Mouse (Mus musculus) telencephalon, adult 2 months (tissue): Measurements from ENCODE around the gene Tmem184b.

Source experiments
- DNase-seq: peaks from one replicate; pipeline ENCODE4 v3.0.0-alpha.2; 2011; ENCODE audit warnings: low read depth, low spot score

Tmem184b gene

GRCm38 (mm10) chr15:79402836-79403762 lies at the start of gene Tmem184b:
TSS of gene Tmem184b (minus strand) at chr15:79403569.
- DNase-seq, result peak; percentile 57

- DNase-seq, result no peak
Observed at GRCm38 (mm10) chr15:79448041-79448440, 44.7 kb upstream of the Tmem184b start.

- no peak for DNase-seq
Observed at GRCm38 (mm10) chr15:79445786-79446654, 42.7 kb upstream of the Tmem184b start.

- DNase-seq, result peak; percentile 81
Observed at GRCm38 (mm10) chr15:79443856-79444410, 40.6 kb upstream of the Tmem184b start.

- DNase-seq, result no peak
Observed at GRCm38 (mm10) chr15:79442961-79443518, 39.7 kb upstream of the Tmem184b start.

GRCm38 (mm10) chr15:79442257-79442611 lies 38.9 kb upstream of the Tmem184b start:
- DNase-seq, result no peak

GRCm38 (mm10) chr15:79441331-79442256 lies 38.2 kb upstream of the Tmem184b start:
- no peak for DNase-seq

GRCm38 (mm10) chr15:79440651-79441330 lies 37.4 kb upstream of the Tmem184b start:
- DNase-seq, result no peak

- DNase-seq, result no peak
Observed at GRCm38 (mm10) chr15:79440223-79440622, 36.9 kb upstream of the Tmem184b start.

- no peak for DNase-seq
Observed at GRCm38 (mm10) chr15:79439386-79439785, 36.0 kb upstream of the Tmem184b start.

- DNase-seq, result no peak
Observed at GRCm38 (mm10) chr15:79438816-79439215, 35.4 kb upstream of the Tmem184b start.

GRCm38 (mm10) chr15:79438209-79438810 lies 34.9 kb upstream of the Tmem184b start:
- DNase-seq, result no peak

- no peak for DNase-seq
Observed at GRCm38 (mm10) chr15:79437541-79438208, 34.3 kb upstream of the Tmem184b start.

GRCm38 (mm10) chr15:79436481-79436921 lies 33.1 kb upstream of the Tmem184b start:
- no peak for DNase-seq

- no peak for DNase-seq
Observed at GRCm38 (mm10) chr15:79435191-79435671, 31.9 kb upstream of the Tmem184b start.

- DNase-seq, result peak; percentile 75
Observed at GRCm38 (mm10) chr15:79432892-79433291, 29.5 kb upstream of the Tmem184b start.

GRCm38 (mm10) chr15:79432328-79432727 lies 29.0 kb upstream of the Tmem184b start:
- no peak for DNase-seq

GRCm38 (mm10) chr15:79431925-79432324 lies 28.6 kb upstream of the Tmem184b start:
- no peak for DNase-seq
